Comparison of ENCODE assay signal across 23 mouse cellular contexts in the genomic region with DNA sequence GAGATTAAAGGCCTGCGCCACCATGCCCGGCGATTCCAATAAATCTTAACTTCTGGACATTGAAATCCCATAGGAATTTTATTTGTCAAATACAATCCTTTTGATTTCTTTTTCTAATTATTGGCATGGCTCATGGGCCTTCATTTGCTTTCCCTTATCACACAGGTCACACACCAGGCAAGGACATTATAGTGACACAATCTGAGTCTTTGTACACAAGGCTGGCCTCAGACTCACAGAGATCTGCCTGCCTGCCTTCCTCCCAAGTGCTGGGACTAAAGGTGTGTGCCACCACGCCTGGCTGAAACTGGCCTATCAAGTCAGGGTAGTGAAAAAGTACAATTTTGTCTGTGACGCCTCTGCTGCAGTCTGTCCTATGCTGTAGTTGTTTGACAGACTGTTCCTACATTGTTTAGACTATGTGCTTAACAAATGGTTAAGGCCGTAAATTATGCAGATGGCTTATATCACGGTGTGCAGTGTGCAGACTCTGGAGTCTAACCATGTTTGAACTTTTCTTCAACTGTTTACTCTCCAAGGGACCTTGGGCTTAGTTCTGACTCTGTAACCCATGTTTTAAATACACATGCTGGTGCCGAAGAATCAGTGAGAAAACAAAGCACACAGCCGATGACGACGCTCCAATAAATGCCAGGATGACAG.
A peak's percentile ranks its signal among the peaks of the same experiment; 100 is the strongest.
DNase-seq lines count a peak whose midpoint lies in the region; ATAC-seq and TF ChIP-seq lines count a peak whose summit lies in the region.
"Had no signal": no experiment of that assay in that cellular context is flagged by ENCODE, and none has a peak within 500 bp of the region (broad histone marks: within the 10 kb centered on the region; RNA-seq: fewer than 3 reads in every experiment).

No protein-coding gene starts in this region.

- TF ChIP-seq POLR2A in olfactory bulb, adult 2 months (IDR thresholded peaks at IDR 0.05; ENCODE audit: insufficient read depth, low read depth, low read length) = no peak

- no peak for DNase-seq in kidney, postnatal 14 days
- no peak for DNase-seq in liver, postnatal 0 days
- no peak for DNase-seq in urinary bladder, postnatal 4 days (ENCODE audit: low spot score in 2 of 2)
- DNase-seq in frontal cortex, postnatal 36 days (ENCODE audit: low spot score in 2 of 2) = no peak
- DNase-seq: cerebellum, adult 2 months; gastrocnemius, postnatal 25 days; heart, postnatal 36 days; layer of hippocampus, postnatal 36 days; liver, embryonic 13.5 days; spleen, adult 18-20 months; thymus, postnatal 25 days had no signal

- ATAC-seq in kidney, embryonic 14.5 days (ENCODE audit: low FRiP score, low TSS enrichment) = peak; percentile 43; the same call in 1 of the 2 replicates
- peak; percentile 71 for ATAC-seq in liver, postnatal 0 days
- no peak for ATAC-seq in liver, embryonic 12.5 days
- ATAC-seq in intestine, embryonic 15.5 days = peak; percentile 88
- ATAC-seq: activated CD4-positive, CD25-positive, alpha-beta regulatory T cell, adult 4 months; midbrain, embryonic 13.5 days; Patski had no signal

- no peak for TF ChIP-seq EP300 in liver, postnatal 0 days (IDR thresholded peaks at IDR 0.05; ENCODE audit: low read depth)

- peaks cover 7% of the 10 kb centered on the region; the same call in 1 of the 2 replicates for H3K36me3 ChIP-seq in kidney, embryonic 14.5 days (ENCODE audit: control insufficient read depth, insufficient read depth, low read length)
- H3K36me3 ChIP-seq in liver, postnatal 0 days (replicated peaks; ENCODE audit: insufficient read depth, low read length) = no peaks in the 10 kb centered on the region
- H3K36me3 ChIP-seq in liver, embryonic 12.5 days = no peaks in the 10 kb centered on the region; the same call in 1 of the 2 replicates
- peaks cover 13% of the 10 kb centered on the region; the same call in 1 of the 2 replicates for H3K36me3 ChIP-seq in intestine, embryonic 15.5 days
- H3K36me3 ChIP-seq: forebrain, embryonic 10.5 days had no signal

- H3K27ac ChIP-seq in kidney, embryonic 14.5 days (ENCODE audit: low read depth, low read length) = peak overlapping the region; percentile 93
- H3K27ac ChIP-seq in liver, postnatal 0 days (ENCODE audit: low read depth) = no peak overlapping the region
- H3K27ac ChIP-seq in liver, embryonic 12.5 days = no peak overlapping the region
- peak overlapping the region; percentile 85 for H3K27ac ChIP-seq in intestine, embryonic 15.5 days
- 0 out of 2 replicates have a peak overlapping the region, but pooled peaks have one; percentile 24 for H3K27ac ChIP-seq in olfactory bulb, adult 2 months (ENCODE audit: insufficient read depth, low read depth, low read length)
- H3K27ac ChIP-seq: embryonic facial prominence, embryonic 13.5 days; forebrain, embryonic 10.5 days; hindbrain, postnatal 0 days; macrophage had no signal

- H3K27me3 ChIP-seq in kidney, embryonic 14.5 days (ENCODE audit: control insufficient read depth, insufficient read depth, low read length) = no peaks in the 10 kb centered on the region
- no peaks in the 10 kb centered on the region for H3K27me3 ChIP-seq in liver, postnatal 0 days (ENCODE audit: insufficient read depth, low read length)
- H3K27me3 ChIP-seq in liver, embryonic 12.5 days (replicated peaks) = no peaks in the 10 kb centered on the region
- H3K27me3 ChIP-seq in intestine, embryonic 15.5 days (replicated peaks) = no peaks in the 10 kb centered on the region
- H3K27me3 ChIP-seq: embryonic facial prominence, embryonic 13.5 days; liver, embryonic 13.5 days; midbrain, embryonic 13.5 days; Patski had no signal

- no peaks in the 10 kb centered on the region for H3K9me3 ChIP-seq in kidney, embryonic 14.5 days (ENCODE audit: control insufficient read depth, low read length)
- no peaks in the 10 kb centered on the region for H3K9me3 ChIP-seq in liver, postnatal 0 days (ENCODE audit: low read length)
- H3K9me3 ChIP-seq in liver, embryonic 12.5 days (replicated peaks) = no peaks in the 10 kb centered on the region
- no peaks in the 10 kb centered on the region for H3K9me3 ChIP-seq in intestine, embryonic 15.5 days
- H3K9me3 ChIP-seq: embryonic facial prominence, embryonic 13.5 days; forebrain, embryonic 10.5 days; liver, embryonic 13.5 days; midbrain, embryonic 13.5 days had no signal

- no peak for TF ChIP-seq CTCF in liver, postnatal 0 days (IDR thresholded peaks at IDR 0.05; ENCODE audit: low read depth)
- no peak for TF ChIP-seq CTCF in olfactory bulb, adult 2 months (IDR thresholded peaks at IDR 0.05; ENCODE audit: insufficient read depth, low read depth, low read length)

- no peak overlapping the region for H3K9ac ChIP-seq in kidney, embryonic 14.5 days (ENCODE audit: low read depth, low read length)
- H3K9ac ChIP-seq in liver, postnatal 0 days (replicated peaks) = no peak overlapping the region
- no peak overlapping the region for H3K9ac ChIP-seq in liver, embryonic 12.5 days
- H3K9ac ChIP-seq in intestine, embryonic 15.5 days = no peak overlapping the region
- H3K9ac ChIP-seq: embryonic facial prominence, embryonic 13.5 days; liver, embryonic 13.5 days; midbrain, embryonic 13.5 days had no signal

- H3K4me1 ChIP-seq in kidney, embryonic 14.5 days (ENCODE audit: control insufficient read depth, insufficient read depth, low read length) = peaks cover 35% of the 10 kb centered on the region
- H3K4me1 ChIP-seq in liver, postnatal 0 days (ENCODE audit: insufficient read depth) = no peaks in the 10 kb centered on the region
- peaks cover 16% of the 10 kb centered on the region for H3K4me1 ChIP-seq in liver, embryonic 12.5 days
- peaks cover 23% of the 10 kb centered on the region for H3K4me1 ChIP-seq in intestine, embryonic 15.5 days (replicated peaks)
- peaks cover 18% of the 10 kb centered on the region for H3K4me1 ChIP-seq in olfactory bulb, adult 2 months (ENCODE audit: control insufficient read depth, insufficient read depth, low read length)

- no peak overlapping the region for H3K4me3 ChIP-seq in kidney, embryonic 14.5 days (ENCODE audit: low read length)
- no peak overlapping the region for H3K4me3 ChIP-seq in liver, postnatal 0 days (ENCODE audit: low read depth, low read length)
- H3K4me3 ChIP-seq in liver, embryonic 12.5 days = no peak overlapping the region
- no peak overlapping the region for H3K4me3 ChIP-seq in intestine, embryonic 15.5 days (replicated peaks)
- no peak overlapping the region for H3K4me3 ChIP-seq in olfactory bulb, adult 2 months (ENCODE audit: insufficient read depth, low read depth, low read length)
- H3K4me3 ChIP-seq: embryonic facial prominence, embryonic 13.5 days; forebrain, embryonic 10.5 days; liver, embryonic 13.5 days; midbrain, embryonic 13.5 days; myocyte had no signal

- H3K4me2 ChIP-seq in kidney, embryonic 14.5 days (replicated peaks; ENCODE audit: low read depth, low read length) = no peak overlapping the region
- H3K4me2 ChIP-seq in liver, postnatal 0 days (ENCODE audit: low read depth, low read length) = no peak overlapping the region
- H3K4me2 ChIP-seq in liver, embryonic 12.5 days = no peak overlapping the region
- H3K4me2 ChIP-seq in intestine, embryonic 15.5 days (replicated peaks) = no peak overlapping the region
- H3K4me2 ChIP-seq: embryonic facial prominence, embryonic 13.5 days; liver, embryonic 13.5 days; midbrain, embryonic 13.5 days had no signal

- WGBS in kidney, embryonic 14.5 days = 46% methylated on average over 11 of the region's 11 CpGs
- WGBS in liver, postnatal 0 days (ENCODE audit: insufficient replicate concordance) = 66% methylated on average over 11 of the region's 11 CpGs
- 79% methylated on average over 11 of the region's 11 CpGs for WGBS in liver, embryonic 12.5 days (ENCODE audit: insufficient replicate concordance)
- 33% methylated on average over 11 of the region's 11 CpGs for WGBS in intestine, embryonic 15.5 days
- 78% methylated on average over 11 of the region's 11 CpGs for WGBS in olfactory bulb, adult 2 months

Comparison
In these comparisons a context has a peak if more than half of its experiments do, and no peak if none do; other contexts are left out.
1. H3K27ac ChIP-seq: peak in kidney, embryonic 14.5 days (single experiment), intestine, embryonic 15.5 days (single experiment) and olfactory bulb, adult 2 months (single experiment); none in liver, postnatal 0 days (single experiment) and liver, embryonic 12.5 days (single experiment).